Mouse (Mus musculus) hindbrain, embryonic 15.5 days (tissue): ENCODE measurements around the gene Ylpm1. TPM values are rescaled to one million over a fixed set of nuclear protein-coding genes. Genes with fewer than 3 reads are reported as not detected.

Source experiments
- ATAC-seq: fragments of 200-750 bp; cut with Nextera tagmentation; 2 replicates; pipeline ENCODE4 v1.8.0; 2017; ENCODE audit warnings: low read depth, moderate number of reproducible peaks, moderate TSS enrichment; ENCODE audit not compliant: low FRiP score
- H3K27ac ChIP-seq: fragments of 300-500 bp; sonication (generic); replicated peaks from 2 replicates; pipeline ENCODE4 v1.5.1; 2015; ENCODE audit warnings: mild to moderate bottlenecking, inconsistent platforms
- H3K27me3 ChIP-seq: fragments of 300-500 bp; sonication (generic); 2 replicates; pipeline ENCODE4 v1.6.1; 2015; ENCODE audit warnings: control low read depth, inconsistent platforms
- H3K36me3 ChIP-seq: fragments of 300-500 bp; sonication (generic); 2 replicates; pipeline ENCODE4 v1.6.1; 2015; ENCODE audit warnings: control low read depth, inconsistent platforms
- H3K4me1 ChIP-seq: fragments of 300-500 bp; sonication (generic); replicated peaks from 2 replicates; pipeline ENCODE4 v1.6.1; 2015; ENCODE audit warnings: control low read depth, inconsistent platforms
- H3K4me2 ChIP-seq: fragments of 300-500 bp; sonication (generic); 2 replicates; pipeline ENCODE4 v1.6.1; 2015; ENCODE audit warnings: moderate library complexity, mild to moderate bottlenecking, inconsistent platforms
- H3K4me3 ChIP-seq: fragments of 300-500 bp; sonication (generic); 2 replicates; pipeline ENCODE4 v1.5.1; 2015; ENCODE audit warnings: mild to moderate bottlenecking, inconsistent platforms
- H3K9ac ChIP-seq: fragments of 300-500 bp; sonication (generic); 2 replicates; pipeline ENCODE4 v1.6.1; 2015; ENCODE audit warnings: inconsistent platforms
- H3K9me3 ChIP-seq: fragments of 300-500 bp; sonication (generic); 2 replicates; pipeline ENCODE4 v1.6.1; 2016; ENCODE audit warnings: control low read depth, inconsistent platforms
- WGBS: fragments of 180-500 bp; shearing (Covaris S2); methylation state at CpG from one replicate; pipeline ENCODE4 v1.1.7; 2015; 5-methylcytosine and 5-hydroxymethylcytosine counted together
- polyA plus RNA-seq: library from polyadenylated mRNA; unstranded; fragments of >200 nt; fragmentation: Nextera tagmentation; extraction: Ambion mirVana; gene quantifications from 2 replicates; pipeline ENCODE4 v1.2.1, GENCODE M21; 2015

Ylpm1 gene
- polyA plus RNA-seq = 29.2 and 32.2 TPM in 2 replicates

GRCm38 (mm10) chr12:84996083-84996496, at the start of gene Ylpm1:
Gene Ylpm1 (plus strand): TSS chr12:84996321.
- Histone ChIP-seq H3K4me1 (peaks cover 24% of the 10 kb centered on the region), H3K4me3 (peak within 1 kb of the TSS; percentile 98), H3K27me3 (no peaks in the 10 kb centered on the region), H3K9me3 (no peaks in the 10 kb centered on the region), H3K36me3 (no peaks in the 10 kb centered on the region), H3K27ac (peak within 1 kb of the TSS; percentile 93), H3K9ac (peak within 1 kb of the TSS; percentile 97), H3K4me2 (peak within 1 kb of the TSS; percentile 94)
- under 1% methylated on average over 45 of the region's 45 CpGs for WGBS
- ATAC-seq = peak; percentile 97

- no peak for ATAC-seq
- H3K9ac ChIP-seq = no peak overlapping the region
- no peak overlapping the region for H3K4me3 ChIP-seq
- H3K27ac ChIP-seq = no peak overlapping the region
- peaks cover 46% of the 10 kb centered on the region for H3K36me3 ChIP-seq
- WGBS = 86% methylated on average over 2 of the region's 2 CpGs
- no peaks in the 10 kb centered on the region for H3K9me3 ChIP-seq
- H3K27me3 ChIP-seq = no peaks in the 10 kb centered on the region
- H3K4me2 ChIP-seq = no peak overlapping the region
- H3K4me1 ChIP-seq = no peaks in the 10 kb centered on the region
These were observed 48.1 kb upstream of the Ylpm1 start for GRCm38 (mm10) chr12:84947894-84948583.

- Histone ChIP-seq H3K4me2 (no peak overlapping the region), H3K27me3 (no peaks in the 10 kb centered on the region), H3K27ac (no peak overlapping the region), H3K9ac (no peak overlapping the region), H3K4me1 (no peaks in the 10 kb centered on the region), H3K9me3 (no peaks in the 10 kb centered on the region), H3K36me3 (peaks cover 40% of the 10 kb centered on the region), H3K4me3 (no peak overlapping the region)
- 96% methylated on average over 6 of the region's 6 CpGs for WGBS
- ATAC-seq = no peak
These were observed 47.4 kb upstream of the Ylpm1 start for GRCm38 (mm10) chr12:84948584-84949285.

GRCm38 (mm10) chr12:84950763-84951162, 45.4 kb upstream of the Ylpm1 start:
- Histone ChIP-seq H3K4me3 (no peak overlapping the region), H3K4me2 (no peak overlapping the region), H3K27me3 (no peaks in the 10 kb centered on the region), H3K27ac (no peak overlapping the region), H3K9ac (no peak overlapping the region), H3K4me1 (no peaks in the 10 kb centered on the region), H3K9me3 (no peaks in the 10 kb centered on the region), H3K36me3 (peaks cover 35% of the 10 kb centered on the region)
- WGBS = 84% methylated on average over 6 of the region's 6 CpGs
- no peak for ATAC-seq

GRCm38 (mm10) chr12:84951531-84951930, 44.6 kb upstream of the Ylpm1 start:
- Histone ChIP-seq H3K4me1 (no peaks in the 10 kb centered on the region), H3K36me3 (peaks cover 39% of the 10 kb centered on the region), H3K4me3 (no peak overlapping the region), H3K4me2 (no peak overlapping the region), H3K9ac (no peak overlapping the region), H3K27me3 (no peaks in the 10 kb centered on the region), H3K9me3 (no peaks in the 10 kb centered on the region), H3K27ac (no peak overlapping the region)
- ATAC-seq = no peak
- WGBS = 43% methylated on average over 8 of the region's 8 CpGs

- no peaks in the 10 kb centered on the region for H3K4me1 ChIP-seq
- H3K4me3 ChIP-seq = no peak overlapping the region
- H3K27me3 ChIP-seq = no peaks in the 10 kb centered on the region
- H3K9me3 ChIP-seq = no peaks in the 10 kb centered on the region
- 72% methylated on average over 1 of the region's 1 CpGs for WGBS
- H3K9ac ChIP-seq = no peak overlapping the region
- ATAC-seq = no peak
- H3K27ac ChIP-seq = no peak overlapping the region
- no peak overlapping the region for H3K4me2 ChIP-seq
- H3K36me3 ChIP-seq = peaks cover 36% of the 10 kb centered on the region
These were observed 43.8 kb upstream of the Ylpm1 start for GRCm38 (mm10) chr12:84952351-84952750.

- H3K9me3 ChIP-seq = no peaks in the 10 kb centered on the region
- H3K4me1 ChIP-seq = no peaks in the 10 kb centered on the region
- no peak overlapping the region for H3K9ac ChIP-seq
- H3K27me3 ChIP-seq = no peaks in the 10 kb centered on the region
- H3K4me2 ChIP-seq = no peak overlapping the region
- no peak overlapping the region for H3K27ac ChIP-seq
- H3K36me3 ChIP-seq = peaks cover 9% of the 10 kb centered on the region
- ATAC-seq = no peak
- H3K4me3 ChIP-seq = no peak overlapping the region
- 93% methylated on average over 3 of the region's 3 CpGs for WGBS
These were observed 39.8 kb upstream of the Ylpm1 start for GRCm38 (mm10) chr12:84956317-84956716.

GRCm38 (mm10) chr12:84958794-84959356, 37.2 kb upstream of the Ylpm1 start:
- no peak overlapping the region for H3K4me2 ChIP-seq
- 86% methylated on average over 1 of the region's 1 CpGs for WGBS
- no peaks in the 10 kb centered on the region for H3K9me3 ChIP-seq
- peaks cover 9% of the 10 kb centered on the region for H3K36me3 ChIP-seq
- H3K4me1 ChIP-seq = no peaks in the 10 kb centered on the region
- no peak overlapping the region for H3K4me3 ChIP-seq
- H3K27ac ChIP-seq = no peak overlapping the region
- H3K9ac ChIP-seq = no peak overlapping the region
- ATAC-seq = no peak
- no peaks in the 10 kb centered on the region for H3K27me3 ChIP-seq

- Histone ChIP-seq H3K27me3 (no peaks in the 10 kb centered on the region), H3K4me3 (no peak overlapping the region), H3K36me3 (no peaks in the 10 kb centered on the region), H3K9ac (no peak overlapping the region), H3K4me2 (no peak overlapping the region), H3K4me1 (peaks cover 2% of the 10 kb centered on the region; the same call in 1 of the 2 replicates), H3K9me3 (no peaks in the 10 kb centered on the region), H3K27ac (no peak overlapping the region)
- WGBS = 86% methylated on average over 7 of the region's 7 CpGs
- ATAC-seq = no peak
These were observed 33.5 kb upstream of the Ylpm1 start for GRCm38 (mm10) chr12:84962606-84963005.

GRCm38 (mm10) chr12:84968831-84969655, 27.1 kb upstream of the Ylpm1 start:
- 89% methylated on average over 16 of the region's 16 CpGs for WGBS
- Histone ChIP-seq H3K27me3 (no peaks in the 10 kb centered on the region), H3K9ac (no peak overlapping the region)

GRCm38 (mm10) chr12:84969656-84970427, 26.3 kb upstream of the Ylpm1 start:
- Histone ChIP-seq H3K9ac (peak overlapping the region; percentile 72), H3K27ac (no peak overlapping the region)

More at GRCm38 (mm10) chr12:84968831-84969655, 27.1 kb upstream of the Ylpm1 start:
- ATAC-seq = no peak
- Histone ChIP-seq H3K9me3 (no peaks in the 10 kb centered on the region), H3K4me3 (peak overlapping the region; percentile 65), H3K36me3 (peaks cover 10% of the 10 kb centered on the region; the same call in 1 of the 2 replicates), H3K4me1 (peaks cover 25% of the 10 kb centered on the region), H3K27ac (no peak overlapping the region), H3K4me2 (peak overlapping the region; percentile 70)

More at GRCm38 (mm10) chr12:84969656-84970427, 26.3 kb upstream of the Ylpm1 start:
- Histone ChIP-seq H3K4me3 (peak overlapping the region; percentile 65), H3K4me1 (peaks cover 25% of the 10 kb centered on the region), H3K36me3 (peaks cover 17% of the 10 kb centered on the region; the same call in 1 of the 2 replicates), H3K9me3 (no peaks in the 10 kb centered on the region), H3K4me2 (peak overlapping the region; percentile 70), H3K27me3 (no peaks in the 10 kb centered on the region)
- WGBS = 25% methylated on average over 15 of the region's 15 CpGs
- no peak for ATAC-seq
